Mouse (Mus musculus): Measurements from ENCODE around the gene Rab40c. TPM values are rescaled to one million over a fixed set of nuclear protein-coding genes. Genes with fewer than 3 reads are reported as not detected.

Rab40c gene
- total and polyA plus RNA-seq, 3 experiments: 9.3 to 12.4 (median 10.8) TPM

DNA sequence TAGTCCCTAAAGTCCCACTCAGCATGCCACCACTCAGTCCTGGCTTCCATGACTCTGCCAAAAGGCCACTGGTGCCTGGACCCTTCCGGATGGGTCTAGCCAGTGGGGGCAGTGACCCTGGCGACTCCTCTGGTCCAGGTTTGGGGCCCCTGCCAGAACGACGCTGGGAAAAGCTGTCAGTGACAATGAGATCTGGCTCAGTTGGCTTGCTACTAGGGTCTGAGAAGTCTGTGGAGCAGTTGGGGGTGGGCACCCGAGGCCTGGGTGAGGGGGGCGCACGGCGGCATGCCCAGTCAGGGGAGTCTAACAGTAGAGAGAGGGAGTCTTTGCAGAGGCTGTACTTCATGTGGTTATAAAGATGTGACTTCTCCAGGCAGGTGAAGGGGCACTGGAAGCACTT is 28.5 kb upstream of the Rab40c start:
- Histone ChIP-seq H3K4me1 (ENCODE audit: insufficient read depth, low read depth, low read length) (peaks cover 78% of the 10 kb centered on the region), H3K4me3 (ENCODE audit: low read depth, low read length) (no peak overlapping the region), H3K36me3 (replicated peaks) (no peaks in the 10 kb centered on the region), H3K27me3 (ENCODE audit: insufficient read depth, low read length) (peaks cover 33% of the 10 kb centered on the region), H3K9me3 (replicated peaks) (peaks cover 5% of the 10 kb centered on the region)
- DNase-seq (ENCODE audit: low spot score): no peak
- TF ChIP-seq POLR2AphosphoS5 (IDR thresholded peaks at IDR 0.05; ENCODE audit: insufficient replicate concordance, low read depth, low read length) (no peak), GATA2 (IDR thresholded peaks at IDR 0.05; ENCODE audit: borderline replicate concordance, low read depth, low read length) (no peak), CTCF (IDR thresholded peaks at IDR 0.05; ENCODE audit: low read depth, low read length) (no peak), TAL1 (conservative IDR thresholded peaks at IDR 0.05; ENCODE audit: low read depth, low read length) (no peak), GATA1 (IDR thresholded peaks at IDR 0.05; ENCODE audit: borderline replicate concordance, low read length) (no peak)
- ATAC-seq (ENCODE audit: extremely low read depth, insufficient number of reproducible peaks, low FRiP score, poor library complexity, severe bottlenecking): no peak

DNA sequence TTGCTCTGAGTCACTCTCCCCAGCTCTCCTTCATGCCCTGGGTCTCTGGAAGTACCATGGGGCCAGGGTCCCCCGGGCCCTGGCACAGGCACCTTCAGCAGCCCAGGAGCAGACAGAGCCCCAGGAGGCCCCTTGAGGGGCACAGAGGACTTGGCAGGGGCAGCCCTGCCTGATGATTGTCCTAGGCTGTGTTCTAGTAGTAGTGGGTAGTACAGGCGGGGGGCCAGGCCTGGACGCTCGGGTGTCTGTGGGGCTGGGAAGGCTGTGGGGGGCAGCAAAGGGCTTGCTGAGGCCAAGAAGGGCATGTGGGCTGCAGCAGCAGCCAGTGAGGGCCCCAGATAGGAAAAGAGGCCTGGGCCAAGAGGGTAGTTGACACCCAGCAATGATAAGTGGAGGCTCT is 28.0 kb upstream of the Rab40c start:
- Histone ChIP-seq H3K4me1 (ENCODE audit: insufficient read depth, low read depth, low read length) (peaks cover 83% of the 10 kb centered on the region), H3K4me3 (ENCODE audit: low read depth, low read length) (no peak overlapping the region), H3K9me3 (replicated peaks) (peaks cover 5% of the 10 kb centered on the region), H3K27me3 (ENCODE audit: insufficient read depth, low read length) (peaks cover 28% of the 10 kb centered on the region), H3K36me3 (replicated peaks) (no peaks in the 10 kb centered on the region)
- ATAC-seq (ENCODE audit: extremely low read depth, insufficient number of reproducible peaks, low FRiP score, poor library complexity, severe bottlenecking): no peak
- DNase-seq (ENCODE audit: low spot score): no peak
- TF ChIP-seq GATA1 (IDR thresholded peaks at IDR 0.05; ENCODE audit: borderline replicate concordance, low read length) (no peak), GATA2 (IDR thresholded peaks at IDR 0.05; ENCODE audit: borderline replicate concordance, low read depth, low read length) (no peak), POLR2AphosphoS5 (IDR thresholded peaks at IDR 0.05; ENCODE audit: insufficient replicate concordance, low read depth, low read length) (no peak), CTCF (IDR thresholded peaks at IDR 0.05; ENCODE audit: low read depth, low read length) (no peak), TAL1 (conservative IDR thresholded peaks at IDR 0.05; ENCODE audit: low read depth, low read length) (no peak)

DNA sequence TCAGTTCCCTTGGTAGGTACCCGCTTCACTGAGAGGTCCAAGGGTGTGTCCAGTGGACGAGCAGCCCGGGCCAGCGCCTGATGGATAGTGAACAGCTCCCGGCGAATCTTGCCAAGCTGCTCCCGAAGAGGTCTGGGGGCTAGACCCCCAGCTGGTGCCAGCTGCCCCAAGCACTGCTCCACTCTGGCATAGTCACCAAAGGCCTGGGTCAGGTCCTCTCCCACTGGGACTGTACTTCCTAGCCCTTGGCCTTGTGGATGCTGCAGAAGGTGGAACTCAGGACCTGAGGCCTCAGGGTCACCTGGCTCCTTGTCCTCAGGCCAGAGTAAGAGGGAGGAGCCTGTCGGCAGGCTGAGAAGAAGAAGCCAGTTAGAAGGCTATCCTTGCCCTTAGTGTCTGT is 27.4 kb upstream of the Rab40c start:
- Histone ChIP-seq H3K27me3 (ENCODE audit: insufficient read depth, low read length) (peaks cover 21% of the 10 kb centered on the region), H3K36me3 (replicated peaks) (no peaks in the 10 kb centered on the region), H3K4me1 (ENCODE audit: insufficient read depth, low read depth, low read length) (peaks cover 84% of the 10 kb centered on the region), H3K4me3 (ENCODE audit: low read depth, low read length) (peak overlapping the region; percentile 14; the same call in 1 of the 2 replicates), H3K9me3 (replicated peaks) (peaks cover 4% of the 10 kb centered on the region)
- TF ChIP-seq POLR2AphosphoS5 (IDR thresholded peaks at IDR 0.05; ENCODE audit: insufficient replicate concordance, low read depth, low read length): no peak
- TF ChIP-seq GATA2 (IDR thresholded peaks at IDR 0.05; ENCODE audit: borderline replicate concordance, low read depth, low read length): no peak
- no peak for TF ChIP-seq TAL1 (conservative IDR thresholded peaks at IDR 0.05; ENCODE audit: low read depth, low read length)
- TF ChIP-seq GATA1 (IDR thresholded peaks at IDR 0.05; ENCODE audit: borderline replicate concordance, low read length): no peak
- TF ChIP-seq CTCF (IDR thresholded peaks at IDR 0.05; ENCODE audit: low read depth, low read length): no peak
- ATAC-seq (ENCODE audit: extremely low read depth, insufficient number of reproducible peaks, low FRiP score, poor library complexity, severe bottlenecking): no peak
- no peak for DNase-seq (ENCODE audit: low spot score)

DNA sequence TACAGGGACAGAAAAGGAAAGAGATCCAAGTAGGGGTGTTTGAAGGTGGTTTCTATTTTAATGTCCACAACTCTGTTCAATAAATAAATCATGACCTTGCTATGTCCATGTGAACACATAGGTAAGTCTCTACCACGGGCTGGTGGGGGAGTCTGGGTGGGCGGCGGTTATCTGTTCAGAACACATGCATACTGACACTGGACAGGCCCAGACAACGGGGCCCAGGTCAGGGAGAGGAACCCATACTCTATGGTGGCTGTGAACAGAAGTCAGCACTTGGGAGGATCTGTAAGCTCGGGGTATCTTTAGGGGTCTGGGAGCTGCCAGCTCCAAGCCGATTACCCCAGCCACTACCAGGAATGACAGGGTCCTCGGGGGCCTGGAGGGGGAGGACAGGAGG is 26.8 kb upstream of the Rab40c start:
- ATAC-seq (ENCODE audit: extremely low read depth, insufficient number of reproducible peaks, low FRiP score, poor library complexity, severe bottlenecking) (no peak), DNase-seq (ENCODE audit: low spot score) (no peak)
- Histone ChIP-seq H3K36me3 (replicated peaks) (no peaks in the 10 kb centered on the region), H3K9me3 (replicated peaks) (no peaks in the 10 kb centered on the region), H3K27me3 (ENCODE audit: insufficient read depth, low read length) (peaks cover 16% of the 10 kb centered on the region), H3K4me3 (ENCODE audit: low read depth, low read length) (peak overlapping the region; percentile 14; the same call in 1 of the 2 replicates), H3K4me1 (ENCODE audit: insufficient read depth, low read depth, low read length) (peaks cover 79% of the 10 kb centered on the region)
- TF ChIP-seq POLR2AphosphoS5 (IDR thresholded peaks at IDR 0.05; ENCODE audit: insufficient replicate concordance, low read depth, low read length) (no peak), CTCF (IDR thresholded peaks at IDR 0.05; ENCODE audit: low read depth, low read length) (no peak), GATA1 (IDR thresholded peaks at IDR 0.05; ENCODE audit: borderline replicate concordance, low read length) (no peak)

DNA sequence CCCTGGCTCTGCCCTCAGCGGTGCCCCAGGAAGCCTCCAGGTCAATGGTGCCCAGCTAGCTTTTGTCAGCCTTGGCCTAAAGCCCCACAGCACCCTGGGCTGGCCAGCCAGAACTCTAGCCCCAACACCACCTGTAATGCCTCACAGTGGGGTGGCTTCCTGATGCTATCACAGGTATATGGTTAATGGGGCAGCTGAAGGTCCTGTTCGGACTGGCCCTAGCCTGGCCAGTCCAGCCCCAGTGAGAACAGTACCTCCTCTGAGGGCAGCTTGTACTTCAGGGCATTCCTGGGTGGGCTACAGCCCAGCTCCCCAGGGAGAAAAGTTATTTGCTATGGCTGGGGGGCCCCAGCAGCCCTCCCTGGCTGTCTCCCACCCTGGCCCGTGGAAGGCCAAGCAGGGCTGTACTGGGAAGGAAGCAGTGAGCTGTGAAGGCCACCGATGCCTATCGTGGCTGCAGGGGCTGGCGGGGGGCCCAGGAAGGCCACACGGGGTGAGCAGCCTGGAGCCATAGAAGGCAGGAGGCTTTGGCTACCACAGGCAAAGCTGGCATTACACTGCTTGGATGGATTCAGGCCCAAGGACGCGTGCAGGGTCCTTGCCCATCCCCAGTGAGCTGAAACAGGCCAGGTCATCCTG is 26.1 kb upstream of the Rab40c start:
- ATAC-seq (ENCODE audit: extremely low read depth, insufficient number of reproducible peaks, low FRiP score, poor library complexity, severe bottlenecking): no peak
- no peaks in the 10 kb centered on the region for H3K9me3 ChIP-seq (replicated peaks)
- peaks cover 77% of the 10 kb centered on the region for H3K4me1 ChIP-seq (ENCODE audit: insufficient read depth, low read depth, low read length)
- no peak for DNase-seq (ENCODE audit: low spot score)
- peak overlapping the region; percentile 47; the same call in 1 of the 2 replicates for H3K4me3 ChIP-seq (ENCODE audit: low read depth, low read length)
- TF ChIP-seq POLR2AphosphoS5 (IDR thresholded peaks at IDR 0.05; ENCODE audit: insufficient replicate concordance, low read depth, low read length) (no peak), GATA1 (IDR thresholded peaks at IDR 0.05; ENCODE audit: borderline replicate concordance, low read length) (no peak), TAL1 (conservative IDR thresholded peaks at IDR 0.05; ENCODE audit: low read depth, low read length) (no peak), GATA2 (IDR thresholded peaks at IDR 0.05; ENCODE audit: borderline replicate concordance, low read depth, low read length) (no peak), CTCF (IDR thresholded peaks at IDR 0.05; ENCODE audit: low read depth, low read length) (no peak)
- peaks cover 2% of the 10 kb centered on the region for H3K36me3 ChIP-seq (replicated peaks)
- H3K27me3 ChIP-seq (ENCODE audit: insufficient read depth, low read length): peaks cover 10% of the 10 kb centered on the region

DNA sequence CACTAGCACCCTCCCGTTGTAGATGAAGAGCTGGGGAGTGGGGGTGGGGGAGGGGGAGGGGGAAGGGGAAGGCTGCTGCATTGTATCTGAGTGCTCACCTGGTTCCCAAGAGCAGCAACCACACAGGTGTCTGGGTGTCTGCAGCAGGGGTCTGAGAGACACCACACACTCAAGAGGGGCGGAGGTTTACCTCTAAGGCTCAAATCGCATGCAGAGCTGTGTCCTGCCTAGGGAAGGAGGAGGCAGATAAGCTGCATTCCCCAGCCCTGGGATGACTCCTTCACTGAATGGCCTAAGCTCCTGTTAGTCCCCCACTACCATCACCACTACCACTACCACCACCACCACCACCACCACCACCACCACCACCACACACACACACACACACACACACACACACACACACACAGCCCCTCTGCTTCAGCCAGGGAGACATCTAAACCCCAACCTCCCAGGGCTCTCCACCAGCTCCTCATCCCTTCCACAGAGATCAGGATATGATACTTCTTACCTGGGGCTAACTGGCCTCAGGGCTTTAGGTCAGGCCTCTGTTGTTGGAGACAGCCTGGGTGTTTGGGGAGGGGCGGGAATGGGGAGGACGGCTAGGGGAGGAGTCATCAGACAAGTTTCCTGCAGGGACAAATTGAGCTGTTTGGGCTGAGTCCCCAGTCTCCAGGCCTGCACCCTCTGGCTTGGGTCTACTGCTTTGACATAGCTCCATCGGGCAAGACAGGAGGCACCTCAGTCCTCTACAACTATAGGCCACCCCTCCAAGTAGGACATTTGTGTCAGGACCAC is 25.0 kb upstream of the Rab40c start, which contains the start of the genes Pigq and Nhlrc4:
Gene Pigq (minus strand): TSS at position 571 of the 798 bp plus-strand sequence.
Gene Nhlrc4 (minus strand): TSS at position 596 of the 798 bp plus-strand sequence.
- Histone ChIP-seq H3K36me3 (replicated peaks) (peaks cover 12% of the 10 kb centered on the region), H3K4me3 (ENCODE audit: low read depth, low read length) (peak within 1 kb of the TSS; percentile 90; the same call in 1 of the 2 replicates), H3K9me3 (replicated peaks) (no peaks in the 10 kb centered on the region), H3K4me1 (ENCODE audit: insufficient read depth, low read depth, low read length) (peaks cover 78% of the 10 kb centered on the region), H3K27me3 (ENCODE audit: insufficient read depth, low read length) (no peaks in the 10 kb centered on the region; the same call in 1 of the 2 replicates)
- no peak for ATAC-seq (ENCODE audit: extremely low read depth, insufficient number of reproducible peaks, low FRiP score, poor library complexity, severe bottlenecking)
- DNase-seq (ENCODE audit: low spot score): peak; percentile 39
- TF ChIP-seq GATA1 (IDR thresholded peaks at IDR 0.05; ENCODE audit: borderline replicate concordance, low read length) (no peak), CTCF (IDR thresholded peaks at IDR 0.05; ENCODE audit: low read depth, low read length) (no peak), POLR2AphosphoS5 (IDR thresholded peaks at IDR 0.05; ENCODE audit: insufficient replicate concordance, low read depth, low read length) (no peak), GATA2 (IDR thresholded peaks at IDR 0.05; ENCODE audit: borderline replicate concordance, low read depth, low read length) (no peak), TAL1 (conservative IDR thresholded peaks at IDR 0.05; ENCODE audit: low read depth, low read length) (no peak)

Measured in G1E (cell line).